ENCODE assay signal across 8 mouse cellular contexts in the genomic region with DNA sequence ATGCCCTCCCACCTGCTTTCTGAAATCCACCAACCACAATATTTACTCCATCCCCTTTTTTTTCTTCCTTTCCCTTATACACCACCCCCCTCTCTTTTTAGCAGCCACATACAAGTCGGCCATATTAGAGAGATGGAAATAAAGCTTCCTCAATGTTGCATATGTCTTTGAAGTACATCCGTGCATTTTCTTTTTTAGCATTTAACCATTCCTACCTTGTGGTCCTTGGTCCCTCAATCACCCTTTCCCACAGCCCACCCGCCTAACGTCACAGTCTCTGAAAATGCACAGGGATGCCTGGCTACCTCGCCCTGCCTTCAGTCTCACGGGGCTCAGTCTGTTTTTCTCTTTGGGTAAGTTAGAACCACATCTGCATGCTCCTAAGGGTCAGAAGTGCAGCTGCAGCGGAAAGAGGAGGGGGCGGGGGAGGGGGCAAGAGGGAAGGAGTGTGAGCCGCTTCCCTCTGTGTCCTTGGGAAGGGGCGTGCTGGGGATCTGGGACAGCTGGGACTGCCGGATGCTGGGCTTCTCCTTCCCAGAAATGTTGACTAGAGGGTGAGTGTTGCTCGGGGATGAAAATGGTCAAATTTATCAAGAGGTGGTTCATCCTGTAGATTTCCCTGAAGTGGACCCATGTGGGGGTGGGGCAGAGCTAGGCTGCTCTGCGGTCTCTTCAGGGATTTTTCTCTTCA. TPM values are rescaled to one million over a fixed set of nuclear protein-coding genes. Genes with fewer than 3 reads are reported as not detected.
A peak's percentile ranks its signal among the peaks of the same experiment; 100 is the strongest.
DNase-seq lines count a peak whose midpoint lies in the region; ATAC-seq and TF ChIP-seq lines count a peak whose summit lies in the region.

Gene Scn2b, plus strand, starts transcription at position 42 of the 691 bp plus-strand sequence.

- no peaks in the 10 kb centered on the region; the same call in 1 of the 2 replicates for H3K27me3 ChIP-seq in kidney, postnatal 0 days (ENCODE audit: insufficient read depth, low read length)
- H3K27me3 ChIP-seq in embryonic facial prominence, embryonic 13.5 days = no peaks in the 10 kb centered on the region
- H3K27me3 ChIP-seq in neural tube, embryonic 11.5 days (ENCODE audit: control insufficient read depth, insufficient read depth, low read length) = no peaks in the 10 kb centered on the region; the same call in 1 of the 2 replicates

- peak within 1 kb of the TSS; percentile 69 for H3K9ac ChIP-seq in kidney, postnatal 0 days (ENCODE audit: low read depth, low read length)
- peak within 1 kb of the TSS; percentile 85 for H3K9ac ChIP-seq in embryonic facial prominence, embryonic 13.5 days
- peak within 1 kb of the TSS; percentile 55 for H3K9ac ChIP-seq in neural tube, embryonic 11.5 days (ENCODE audit: low read length)

- 2% methylated on average over 13 of the region's 13 CpGs for WGBS in kidney, postnatal 0 days
- WGBS in embryonic facial prominence, embryonic 13.5 days = under 1% methylated on average over 13 of the region's 13 CpGs
- under 1% methylated on average over 13 of the region's 13 CpGs for WGBS in neural tube, embryonic 11.5 days

- ATAC-seq in kidney, postnatal 0 days (replicated peaks; ENCODE audit: low FRiP score, low read depth) = 0 out of 2 replicates have a peak, but pooled peaks have one; percentile 53
- ATAC-seq in embryonic facial prominence, embryonic 13.5 days (ENCODE audit: insufficient number of reproducible peaks, insufficient read depth, low FRiP score, low TSS enrichment, low read depth) = no peak
- no peak for ATAC-seq in neural tube, embryonic 11.5 days (ENCODE audit: insufficient read depth, low FRiP score, low TSS enrichment)

- no peaks in the 10 kb centered on the region for H3K36me3 ChIP-seq in kidney, postnatal 0 days (ENCODE audit: insufficient read depth, low read length)
- no peaks in the 10 kb centered on the region for H3K36me3 ChIP-seq in embryonic facial prominence, embryonic 13.5 days
- no peaks in the 10 kb centered on the region for H3K36me3 ChIP-seq in neural tube, embryonic 11.5 days (ENCODE audit: control insufficient read depth, insufficient read depth, low read length)

- no peaks in the 10 kb centered on the region for H3K9me3 ChIP-seq in kidney, postnatal 0 days (replicated peaks; ENCODE audit: low read length)
- H3K9me3 ChIP-seq in embryonic facial prominence, embryonic 13.5 days = no peaks in the 10 kb centered on the region
- H3K9me3 ChIP-seq in neural tube, embryonic 11.5 days (ENCODE audit: control insufficient read depth, low read length) = no peaks in the 10 kb centered on the region

- peak; percentile 94 for DNase-seq in kidney, postnatal 0 days (ENCODE audit: low spot score)
- no peak for DNase-seq in kidney, postnatal 14 days
- peak; percentile 89 for DNase-seq in brain, adult 2 months (ENCODE audit: low read depth, low spot score)
- DNase-seq in layer of hippocampus, postnatal 36 days = peak in 1 of 2 experiments; percentile 26
- DNase-seq in neural tube, embryonic 11.5 days (ENCODE audit: low spot score) = peak; percentile 51
- DNase-seq in ovary, adult 18-20 months (ENCODE audit: low spot score) = no peak
- DNase-seq in Muller cell, postnatal 12 days (ENCODE audit: inconsistent ontology term) = no peak

- H3K4me2 ChIP-seq in kidney, postnatal 0 days (ENCODE audit: low read length) = peak within 1 kb of the TSS; percentile 67
- H3K4me2 ChIP-seq in embryonic facial prominence, embryonic 13.5 days = peak within 1 kb of the TSS; percentile 71
- H3K4me2 ChIP-seq in neural tube, embryonic 11.5 days (ENCODE audit: low read depth) = peak within 1 kb of the TSS; percentile 58

- H3K4me3 ChIP-seq in kidney, postnatal 0 days (replicated peaks; ENCODE audit: low read depth, low read length) = peak within 1 kb of the TSS; percentile 66
- H3K4me3 ChIP-seq in embryonic facial prominence, embryonic 13.5 days = peak within 1 kb of the TSS; percentile 69
- peak within 1 kb of the TSS; percentile 52 for H3K4me3 ChIP-seq in neural tube, embryonic 11.5 days (ENCODE audit: low read depth, low read length)

- H3K27ac ChIP-seq in kidney, postnatal 0 days = peak within 1 kb of the TSS; percentile 73
- peak within 1 kb of the TSS; percentile 86 for H3K27ac ChIP-seq in embryonic facial prominence, embryonic 13.5 days
- peak within 1 kb of the TSS; percentile 53; the same call in 1 of the 2 replicates for H3K27ac ChIP-seq in neural tube, embryonic 11.5 days (ENCODE audit: low read depth, low read length)

- H3K4me1 ChIP-seq in kidney, postnatal 0 days (replicated peaks; ENCODE audit: insufficient read depth, low read length) = peaks cover 11% of the 10 kb centered on the region; the same call in 1 of the 2 replicates
- H3K4me1 ChIP-seq in embryonic facial prominence, embryonic 13.5 days = peaks cover 36% of the 10 kb centered on the region
- H3K4me1 ChIP-seq in neural tube, embryonic 11.5 days (ENCODE audit: control insufficient read depth, insufficient read depth, low read length) = peaks cover 13% of the 10 kb centered on the region; the same call in 1 of the 2 replicates

- TF ChIP-seq CTCF in kidney, postnatal 0 days (IDR thresholded peaks at IDR 0.05; ENCODE audit: low read depth) = no peak

RNA-seq across cellular contexts. Expression of gene Scn2b, which starts in this region (rescaled TPM):
- polyA plus RNA-seq in kidney, postnatal 0 days (2015; fragmentation: Nextera tagmentation; extraction: Ambion mirVana) = 2.4 and 2.8 TPM in 2 replicates
- 5.8 and 5.9 TPM in 2 replicates for polyA plus RNA-seq in embryonic facial prominence, embryonic 13.5 days (2015; fragmentation: Nextera tagmentation; extraction: Ambion mirVana)
- total RNA-seq in layer of hippocampus, postnatal 36 days (2021) = 100 to 1,000 TPM; 253 to 275 TPM
- polyA plus RNA-seq in neural tube, embryonic 11.5 days (2014; fragmentation: Nextera tagmentation; extraction: Ambion mirVana) = 3.4 and 4.4 TPM in 2 replicates

Comparison
In these comparisons a context has a peak if more than half of its experiments do, and no peak if none do; other contexts are left out.
1. DNase-seq: peak in kidney, postnatal 0 days (single experiment), brain, adult 2 months (single experiment) and neural tube, embryonic 11.5 days (single experiment); none in kidney, postnatal 14 days (single experiment), ovary, adult 18-20 months (single experiment) and Muller cell, postnatal 12 days (single experiment).
2. Peak in every context shown above with its lines, with median percentiles within 50 percentile points of each other: H3K27ac ChIP-seq, H3K4me2 ChIP-seq, H3K4me3 ChIP-seq and H3K9ac ChIP-seq.